Mouse (Mus musculus) CH12.LX (cell line): ENCODE results near the gene Sf3b1.
"Not testable (repeated sequence)": the region's sequence is repeated elsewhere in the genome, so short reads cannot be mapped to it uniquely, and the experiment has no call there.

Experiments
- CTCF ChIP-seq, 2 experiments: IDR thresholded peaks in 1 of 2; conservative IDR thresholded peaks in 1 of 2; 2 replicates each; pipeline ENCODE4 v1.5.1; 2011 to 2012; ENCODE audit warnings: low read depth in 2 of 2, low read length in 2 of 2, improper control_type of control experiment in 1 of 2, inconsistent platforms in 1 of 2, mild to moderate bottlenecking in 1 of 2, moderate library complexity in 1 of 2
- ETS1 ChIP-seq: conservative IDR thresholded peaks from 2 replicates; pipeline ENCODE4 v1.6.1; 2012; ENCODE audit warnings: low read depth, mild to moderate bottlenecking, inconsistent platforms, low read length, improper control_type of control experiment, moderate library complexity
- TCF12 ChIP-seq: IDR thresholded peaks from 2 replicates; pipeline ENCODE4 v1.6.1; 2014; ENCODE audit warnings: low read depth, mild to moderate bottlenecking, inconsistent platforms, low read length, improper control_type of control experiment

DNA sequence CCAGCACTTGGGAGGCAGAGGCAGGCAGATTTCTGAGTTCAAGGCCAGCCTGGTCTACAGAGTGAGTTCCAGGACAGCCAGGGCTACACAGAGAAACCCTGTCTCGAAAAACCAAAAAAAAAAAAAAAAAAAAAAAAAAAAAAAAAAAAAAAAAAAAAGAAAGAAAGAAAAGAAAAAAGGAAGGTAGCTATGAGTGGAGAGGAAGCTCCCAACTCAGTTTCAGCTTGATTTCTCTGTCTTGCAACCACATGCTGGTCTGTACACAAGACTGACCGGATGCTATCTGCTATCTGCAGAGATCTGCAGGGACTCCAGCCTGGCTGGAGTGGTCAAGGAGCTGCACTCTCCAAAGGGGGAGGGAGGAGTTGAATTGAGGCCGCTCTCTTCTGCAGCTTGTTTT lies 31.1 kb upstream of the Sf3b1 start:
- not testable (repeated sequence) for TF ChIP-seq TCF12; CTCF (conservative IDR thresholded peaks at IDR 0.05 in 1 of 2, IDR thresholded peaks at IDR 0.05 in 1 of 2; ENCODE audit: low read depth in 2 of 2, low read length in 2 of 2); ETS1
